Mouse (Mus musculus): ENCODE measurements around the gene Hist2h2ab. TPM values are rescaled to one million over a fixed set of nuclear protein-coding genes. Genes with fewer than 3 reads are reported as not detected.
A peak's percentile ranks its signal among the peaks of the same experiment; 100 is the strongest.

Hist2h2ab gene
- polyA plus RNA-seq, 1 experiment from 2014 or later, result not detected

- H3K27ac ChIP-seq (replicated peaks), result no peak within 1 kb of the TSS
- H3K9ac ChIP-seq (ENCODE audit: low read length), result peak within 1 kb of the TSS; percentile 55
- ATAC-seq (ENCODE audit: low FRiP score, low TSS enrichment) (peak; percentile 22; the same call in 1 of the 2 replicates), DNase-seq (ENCODE audit: low spot score) (peak; percentile 60)
- H3K4me3 ChIP-seq (ENCODE audit: low read depth, low read length), result peak within 1 kb of the TSS; percentile 46
- TF ChIP-seq CTCF (IDR thresholded peaks at IDR 0.05; ENCODE audit: low read depth), result no peak
- TF ChIP-seq EP300 (optimal IDR thresholded peaks at IDR 0.05), result no peak
- no peaks in the 10 kb centered on the region for H3K27me3 ChIP-seq (ENCODE audit: control insufficient read depth, insufficient read depth, low read length)
- H3K4me1 ChIP-seq (replicated peaks; ENCODE audit: control insufficient read depth, insufficient read depth), result 0 out of 2 replicates have a peak, but pooled peaks cover 5% of the 10 kb centered on the region
- peak within 1 kb of the TSS; percentile 67 for H3K4me2 ChIP-seq (replicated peaks; ENCODE audit: low read depth)
- whole genome bisulfite sequencing, result 0% methylated on average over 6 of the region's 23 CpGs
- no peaks in the 10 kb centered on the region for H3K9me3 ChIP-seq (ENCODE audit: control insufficient read depth, low read length)
- H3K36me3 ChIP-seq (ENCODE audit: control insufficient read depth, insufficient read depth, low read length), result no peaks in the 10 kb centered on the region; the same call in 1 of the 2 replicates
Observed at GRCm38 (mm10) chr3:96180727-96181477, 38.8 kb upstream of the Hist2h2ab start, which contains the start of gene Sv2a. TSS of gene Sv2a (plus strand) at chr3:96181151.

- H3K4me1 ChIP-seq (replicated peaks; ENCODE audit: control insufficient read depth, insufficient read depth), result 0 out of 2 replicates have a peak, but pooled peaks cover 5% of the 10 kb centered on the region
- no peaks in the 10 kb centered on the region for H3K9me3 ChIP-seq (ENCODE audit: control insufficient read depth, low read length)
- H3K4me2 ChIP-seq (replicated peaks; ENCODE audit: low read depth), result peak overlapping the region; percentile 67
- no peaks in the 10 kb centered on the region; the same call in 1 of the 2 replicates for H3K36me3 ChIP-seq (ENCODE audit: control insufficient read depth, insufficient read depth, low read length)
- peak; percentile 28; the same call in 1 of the 2 replicates for ATAC-seq (ENCODE audit: low FRiP score, low TSS enrichment)
- H3K9ac ChIP-seq (ENCODE audit: low read length), result peak overlapping the region; percentile 55; the same call in 1 of the 2 replicates
- no peaks in the 10 kb centered on the region for H3K27me3 ChIP-seq (ENCODE audit: control insufficient read depth, insufficient read depth, low read length)
- WGBS, result 43% methylated on average over 11 of the region's 12 CpGs
- no peak for DNase-seq (ENCODE audit: low spot score)
- H3K4me3 ChIP-seq (ENCODE audit: low read depth, low read length), result peak overlapping the region; percentile 46
- TF ChIP-seq CTCF (IDR thresholded peaks at IDR 0.05; ENCODE audit: low read depth), result no peak
- TF ChIP-seq EP300 (optimal IDR thresholded peaks at IDR 0.05), result no peak
- no peak overlapping the region for H3K27ac ChIP-seq (replicated peaks)
Observed at GRCm38 (mm10) chr3:96181510-96182381, 37.9 kb upstream of the Hist2h2ab start.

GRCm38 (mm10) chr3:96182382-96182776 is 37.3 kb upstream of the Hist2h2ab start:
- H3K9me3 ChIP-seq (ENCODE audit: control insufficient read depth, low read length), result no peaks in the 10 kb centered on the region
- H3K4me3 ChIP-seq (ENCODE audit: low read depth, low read length), result no peak overlapping the region
- ATAC-seq (ENCODE audit: low FRiP score, low TSS enrichment) (no peak), DNase-seq (ENCODE audit: low spot score) (no peak)
- no peak overlapping the region for H3K9ac ChIP-seq (ENCODE audit: low read length)
- H3K36me3 ChIP-seq (ENCODE audit: control insufficient read depth, insufficient read depth, low read length), result no peaks in the 10 kb centered on the region; the same call in 1 of the 2 replicates
- no peaks in the 10 kb centered on the region for H3K27me3 ChIP-seq (ENCODE audit: control insufficient read depth, insufficient read depth, low read length)
- no peak for TF ChIP-seq CTCF (IDR thresholded peaks at IDR 0.05; ENCODE audit: low read depth)
- H3K4me1 ChIP-seq (replicated peaks; ENCODE audit: control insufficient read depth, insufficient read depth), result 0 out of 2 replicates have a peak, but pooled peaks cover 5% of the 10 kb centered on the region
- H3K4me2 ChIP-seq (replicated peaks; ENCODE audit: low read depth), result 0 out of 2 replicates have a peak overlapping the region, but pooled peaks have one; percentile 9
- 15% methylated on average over 4 of the region's 4 CpGs for WGBS
- H3K27ac ChIP-seq (replicated peaks), result no peak overlapping the region

- DNase-seq (ENCODE audit: low spot score) (no peak), ATAC-seq (ENCODE audit: low FRiP score, low TSS enrichment) (no peak)
- WGBS, result 63% methylated on average over 12 of the region's 12 CpGs
- peaks cover 8% of the 10 kb centered on the region for H3K4me1 ChIP-seq (replicated peaks; ENCODE audit: control insufficient read depth, insufficient read depth)
- H3K4me2 ChIP-seq (replicated peaks; ENCODE audit: low read depth), result no peak overlapping the region
- no peak overlapping the region for H3K9ac ChIP-seq (ENCODE audit: low read length)
- no peaks in the 10 kb centered on the region for H3K9me3 ChIP-seq (ENCODE audit: control insufficient read depth, low read length)
- no peak for TF ChIP-seq CTCF (IDR thresholded peaks at IDR 0.05; ENCODE audit: low read depth)
- TF ChIP-seq EP300 (optimal IDR thresholded peaks at IDR 0.05), result no peak
- H3K36me3 ChIP-seq (ENCODE audit: control insufficient read depth, insufficient read depth, low read length), result no peaks in the 10 kb centered on the region
- H3K27me3 ChIP-seq (ENCODE audit: control insufficient read depth, insufficient read depth, low read length), result no peaks in the 10 kb centered on the region
- H3K4me3 ChIP-seq (ENCODE audit: low read depth, low read length), result no peak overlapping the region
- H3K27ac ChIP-seq (replicated peaks), result no peak overlapping the region
Observed at GRCm38 (mm10) chr3:96192977-96193376, 26.7 kb upstream of the Hist2h2ab start.

- Histone ChIP-seq H3K27ac (replicated peaks) (no peak overlapping the region), H3K36me3 (ENCODE audit: control insufficient read depth, insufficient read depth, low read length) (no peaks in the 10 kb centered on the region), H3K4me1 (replicated peaks; ENCODE audit: control insufficient read depth, insufficient read depth) (peaks cover 9% of the 10 kb centered on the region), H3K4me3 (ENCODE audit: low read depth, low read length) (no peak overlapping the region), H3K9me3 (ENCODE audit: control insufficient read depth, low read length) (no peaks in the 10 kb centered on the region), H3K4me2 (replicated peaks; ENCODE audit: low read depth) (no peak overlapping the region), H3K9ac (ENCODE audit: low read length) (no peak overlapping the region), H3K27me3 (ENCODE audit: control insufficient read depth, insufficient read depth, low read length) (no peaks in the 10 kb centered on the region)
- WGBS, result 84% methylated on average over 10 of the region's 10 CpGs
- ATAC-seq (ENCODE audit: low FRiP score, low TSS enrichment) (no peak), DNase-seq (ENCODE audit: low spot score) (no peak)
- TF ChIP-seq EP300 (optimal IDR thresholded peaks at IDR 0.05), result no peak
- TF ChIP-seq CTCF (IDR thresholded peaks at IDR 0.05; ENCODE audit: low read depth), result no peak
Observed at GRCm38 (mm10) chr3:96194966-96195365, 24.7 kb upstream of the Hist2h2ab start.

Data from stomach, postnatal 0 days (tissue).